Mouse (Mus musculus) heart, postnatal 4 days (tissue): ENCODE data around the gene Csnk2b. TPM values are rescaled to one million over a fixed set of nuclear protein-coding genes. Genes with fewer than 3 reads are reported as not detected.

Source experiments
- DNase-seq: peaks from one replicate; pipeline ENCODE4 v3.0.0; 2021
- total RNA-seq, 2 experiments: library from RNA; stranded (reverse); gene quantifications; 2 replicates each; pipeline ENCODE4 v1.2.3; 2021

Csnk2b gene
- total RNA-seq, 2 experiments from 2014 or later: 189 to 196 TPM

DNA sequence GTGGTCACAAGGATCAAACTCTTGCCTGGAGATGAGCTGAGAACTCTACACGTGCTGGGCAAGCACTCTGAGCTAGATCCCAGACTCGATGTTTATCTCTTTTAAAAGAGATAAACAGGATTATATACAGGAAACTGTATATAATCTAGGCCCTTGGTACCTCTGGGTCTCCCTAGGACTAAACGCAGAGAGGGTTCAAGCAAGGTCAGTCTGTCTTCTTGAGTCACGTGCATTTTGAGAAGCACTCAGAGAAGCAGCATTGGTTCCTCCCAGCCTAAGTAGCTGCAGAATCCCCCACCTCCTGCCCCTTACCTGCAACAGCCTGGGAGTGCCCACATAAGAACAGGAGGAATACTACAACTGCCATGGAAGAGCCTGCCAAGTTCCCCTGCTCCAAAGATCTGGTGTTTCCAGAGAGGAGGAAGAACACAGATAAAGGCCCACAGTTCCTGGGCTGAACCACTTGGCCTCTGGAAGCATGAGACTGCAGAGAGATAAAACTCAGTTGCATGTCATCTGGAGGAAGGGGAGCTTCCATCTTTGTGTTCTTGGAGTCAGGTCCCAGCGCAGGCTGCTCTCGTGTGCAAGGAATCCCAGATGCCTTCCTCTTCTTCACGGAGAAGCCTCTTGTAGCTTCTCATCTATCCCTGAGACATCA is 36.5 kb downstream of the Csnk2b start, which contains the start of gene Ly6g6f:
Gene Ly6g6f (minus strand): TSS at position 403 of the 658 bp plus-strand sequence.
- DNase-seq: no peak

DNA sequence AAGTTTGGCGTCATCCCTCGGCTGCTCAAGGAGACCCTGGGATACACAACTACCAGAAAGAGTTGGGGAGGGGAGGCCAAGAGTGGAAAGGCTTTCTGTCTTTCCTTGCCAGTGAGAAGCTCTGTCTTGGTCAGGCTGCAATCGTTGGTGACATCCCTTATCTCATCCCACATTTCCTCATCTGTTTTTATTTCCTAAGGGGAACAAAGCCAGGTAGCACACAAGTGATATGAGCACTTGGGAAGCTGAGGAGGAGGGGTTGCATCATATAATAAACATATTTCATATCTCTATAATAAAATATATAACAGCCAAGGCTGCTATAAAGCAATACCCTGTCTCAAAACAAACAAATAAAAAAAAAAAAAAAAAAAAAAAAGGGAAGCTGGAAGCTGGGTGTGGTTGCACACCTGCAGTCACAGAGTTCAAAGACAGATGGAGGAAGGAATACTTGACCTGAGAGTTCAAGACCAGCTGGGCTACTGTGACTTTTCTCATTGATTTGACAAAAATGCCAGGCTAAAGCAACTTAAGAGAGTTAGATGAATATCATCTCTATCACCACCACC is 37.8 kb downstream of the Csnk2b start:
- DNase-seq: no peak

DNA sequence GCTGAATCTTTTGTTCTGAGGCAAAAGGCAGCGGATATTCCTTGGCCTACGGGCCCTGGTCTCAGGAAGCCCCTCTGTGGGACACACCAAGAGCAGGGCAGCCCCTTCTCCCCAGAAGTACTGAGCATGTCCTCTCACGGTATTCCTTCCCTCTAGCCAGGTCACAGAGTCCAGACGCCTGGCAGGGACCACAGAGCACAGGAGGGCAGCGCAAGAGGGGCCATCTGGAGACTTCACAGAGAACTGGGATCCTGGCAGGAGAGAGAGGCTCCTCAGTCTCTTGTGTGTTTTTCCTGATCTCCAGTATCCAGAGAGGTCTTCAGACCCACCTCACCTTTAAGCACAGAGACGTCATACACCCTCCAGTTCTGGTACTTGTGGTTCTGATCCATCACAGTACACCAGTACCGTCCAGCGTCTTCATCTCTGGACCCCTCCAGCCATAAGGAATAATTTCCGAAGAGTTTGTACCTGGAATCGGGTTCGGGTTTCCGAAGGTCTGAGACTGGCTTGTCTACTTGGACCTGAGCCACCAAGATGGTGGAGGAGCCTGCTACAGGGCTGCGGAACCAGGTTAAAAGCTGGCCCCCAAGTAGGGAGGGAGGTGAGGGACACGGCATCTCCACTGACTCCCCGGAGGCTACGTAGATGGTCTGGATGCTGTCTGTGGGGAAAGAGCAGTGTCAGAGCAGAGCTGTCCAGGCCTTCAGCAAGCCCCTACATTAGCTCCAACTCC is 38.8 kb downstream of the Csnk2b start:
- DNase-seq: no peak

DNA sequence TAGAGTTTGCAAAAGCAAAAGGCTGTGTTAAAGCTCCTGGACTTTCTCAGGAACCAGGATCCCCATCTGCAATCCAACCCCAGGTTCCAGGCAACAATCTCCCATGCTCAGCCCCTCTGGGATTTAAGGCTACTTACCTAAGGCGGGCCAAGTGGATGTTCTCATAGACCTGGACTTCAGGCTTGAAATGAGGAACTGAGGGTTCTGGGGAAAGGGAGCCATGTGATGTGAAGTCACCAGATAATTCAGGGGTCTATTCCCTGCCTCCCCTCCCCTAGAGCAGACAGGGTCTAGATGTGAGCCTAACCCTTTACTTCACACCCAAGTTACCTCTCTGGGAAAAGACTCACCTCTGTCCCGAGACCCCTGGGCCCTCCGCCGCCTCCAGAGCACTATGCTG is 41.1 kb downstream of the Csnk2b start:
- DNase-seq: no peak

DNA sequence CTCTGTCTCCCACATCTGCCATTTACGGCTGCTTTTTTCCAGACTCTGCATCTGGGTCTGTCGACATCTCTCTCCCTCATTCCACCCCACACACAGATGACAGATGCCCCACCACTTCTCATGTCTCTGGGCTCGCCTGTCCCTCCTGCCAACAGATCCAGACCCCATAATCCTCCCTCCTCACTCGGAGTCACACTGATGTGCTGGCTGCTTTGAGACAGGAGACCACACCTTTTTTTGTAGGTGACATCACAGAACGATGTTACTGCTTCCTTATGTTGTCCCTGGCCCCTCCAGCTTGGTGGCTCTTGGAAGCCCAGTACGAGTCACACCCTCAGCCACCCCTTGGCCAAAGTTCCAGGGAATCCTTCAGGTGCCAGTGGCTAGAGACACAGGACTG is 41.6 kb downstream of the Csnk2b start:
- DNase-seq: no peak

DNA sequence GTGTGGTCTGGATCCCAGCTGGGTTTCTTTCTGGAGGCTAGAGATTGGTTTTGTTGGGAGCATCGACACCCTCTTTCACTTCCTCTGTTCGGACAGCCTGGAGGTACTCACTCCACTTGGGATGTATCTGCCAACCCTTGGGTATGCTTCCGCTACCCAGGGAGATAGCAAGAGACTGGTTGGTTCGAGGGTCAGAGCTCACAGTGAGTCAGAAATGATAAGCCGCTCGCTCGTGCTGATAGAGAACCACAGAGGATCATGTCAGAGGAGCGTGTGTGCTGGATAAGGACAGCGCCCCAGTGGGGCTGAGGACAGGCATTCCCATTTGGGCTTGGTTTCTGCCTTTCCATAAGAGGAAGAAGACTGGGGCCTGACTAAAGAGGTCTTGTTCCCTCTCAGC is 42.1 kb downstream of the Csnk2b start:
- no peak for DNase-seq

DNA sequence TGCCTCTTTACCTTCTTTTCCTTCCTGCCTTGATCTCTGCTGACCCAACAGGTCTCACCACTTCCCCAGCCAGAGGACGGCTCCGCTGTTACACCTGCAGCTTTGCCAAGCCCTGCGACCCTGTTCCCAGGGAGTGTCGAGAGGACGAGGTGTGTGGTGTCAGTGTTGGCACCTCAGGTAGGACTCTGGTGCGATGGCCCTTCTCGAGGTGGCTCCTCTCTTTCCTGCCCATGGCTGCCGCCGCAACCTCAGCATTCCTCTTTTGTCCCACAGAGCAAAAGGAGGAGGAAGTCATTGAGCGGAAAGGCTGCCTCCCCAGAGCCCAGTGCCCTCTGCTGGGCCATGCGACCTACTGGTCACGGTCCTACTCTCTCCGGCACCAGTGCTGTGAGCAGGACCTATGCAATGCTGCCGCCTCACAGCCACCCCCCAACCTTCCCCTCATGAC is 44.0 kb downstream of the Csnk2b start, which contains the start of gene Ly6g6d:
Gene Ly6g6d (minus strand): TSS at position 280 of the 448 bp plus-strand sequence.
- peak; percentile 71 for DNase-seq

DNA sequence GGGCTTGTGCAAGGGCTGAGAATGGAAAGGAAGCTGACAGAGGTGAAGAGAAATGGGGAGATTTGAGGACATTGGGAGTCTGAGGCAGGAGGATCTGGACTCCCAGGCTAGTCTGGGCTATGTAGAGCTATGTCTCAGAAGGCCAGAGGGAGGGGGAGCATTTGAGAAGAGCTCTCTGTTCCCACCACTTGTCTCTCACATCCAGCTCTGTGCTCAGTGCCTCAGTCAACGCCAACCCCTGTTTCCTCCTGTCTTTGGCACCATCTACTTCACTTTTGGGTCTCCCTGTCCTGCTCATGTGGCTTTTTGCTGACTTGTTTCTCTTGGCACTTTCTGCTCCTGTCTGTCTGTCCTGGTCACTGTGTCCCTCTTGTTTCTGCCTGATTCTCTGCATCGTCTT is 44.6 kb downstream of the Csnk2b start:
- DNase-seq: no peak

DNA sequence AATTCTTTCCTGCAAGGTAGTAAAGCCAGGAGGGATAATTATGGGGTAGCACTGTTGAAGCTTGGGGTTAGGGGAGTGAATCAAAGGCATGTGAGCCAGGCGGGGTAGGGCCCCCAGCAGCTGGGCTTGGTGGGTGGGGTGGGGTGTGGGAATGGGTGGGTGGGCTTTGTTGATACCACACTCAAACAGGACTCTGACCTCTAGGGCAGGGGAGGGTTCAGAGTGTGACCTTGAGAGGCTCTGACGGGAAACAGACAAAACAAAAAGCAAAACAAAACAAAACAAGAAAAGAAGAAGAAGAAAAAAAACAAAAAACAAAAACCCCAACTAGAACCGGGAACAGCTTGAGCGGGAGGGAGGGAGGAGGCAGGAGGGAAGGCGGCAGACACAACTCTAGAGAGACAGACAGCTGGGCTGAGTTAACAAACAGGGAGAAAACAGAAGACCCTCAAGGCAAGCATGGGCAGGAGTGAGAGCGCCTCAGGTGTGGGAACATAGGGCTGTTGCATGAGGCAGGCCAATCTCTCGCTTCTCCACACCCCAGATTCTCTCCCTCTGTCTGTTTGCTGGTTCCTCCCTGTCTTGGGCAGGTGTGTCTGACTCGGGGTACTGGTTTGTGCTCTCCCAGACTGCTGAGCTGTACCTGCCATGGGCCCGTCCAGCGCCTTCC is 45.2 kb downstream of the Csnk2b start, which contains the start of gene Ly6g6e:
Gene Ly6g6e (plus strand): TSS at position 396 of the 670 bp plus-strand sequence.
- no peak for DNase-seq

DNA sequence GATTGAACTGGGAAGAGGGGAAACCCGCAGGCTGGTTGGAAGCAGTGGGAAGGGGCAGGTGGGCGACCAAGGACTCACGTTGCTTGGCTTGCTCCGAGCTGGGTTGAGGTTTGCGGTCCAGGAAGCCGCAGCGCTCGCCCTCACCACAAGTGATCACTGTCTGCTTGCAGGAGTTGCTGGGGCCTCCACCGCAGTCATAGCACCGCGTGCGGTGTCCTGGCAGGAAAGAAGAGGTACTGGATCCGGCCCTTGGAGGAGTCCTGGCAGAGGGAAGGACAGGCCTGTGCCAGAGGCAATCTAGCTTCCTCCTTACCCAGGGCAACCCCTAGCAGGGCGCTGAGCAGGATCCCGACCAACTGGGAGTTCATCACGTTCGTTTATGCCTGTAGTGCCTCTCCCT is 47.8 kb downstream of the Csnk2b start:
- DNase-seq: no peak

DNA sequence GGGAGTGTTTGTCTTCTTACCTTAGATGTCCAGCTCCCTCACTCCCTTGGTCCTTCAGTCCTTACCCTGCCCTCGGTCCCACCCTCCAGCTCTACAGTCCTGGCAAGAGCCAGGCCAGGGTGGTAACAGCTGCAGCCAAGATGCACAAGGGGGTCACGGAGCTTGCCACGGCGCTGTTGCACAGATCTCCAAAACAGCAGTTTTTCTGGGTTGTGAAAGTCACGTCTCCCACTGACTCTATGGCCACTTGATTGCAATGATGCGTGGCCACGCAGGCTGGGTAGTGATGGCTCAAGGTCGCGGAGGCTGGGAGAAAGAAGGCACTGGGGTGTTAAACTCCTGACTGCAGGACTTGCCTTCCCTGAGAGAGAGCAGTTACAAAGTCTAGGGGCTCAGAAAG is 50.4 kb downstream of the Csnk2b start:
- DNase-seq: no peak

DNA sequence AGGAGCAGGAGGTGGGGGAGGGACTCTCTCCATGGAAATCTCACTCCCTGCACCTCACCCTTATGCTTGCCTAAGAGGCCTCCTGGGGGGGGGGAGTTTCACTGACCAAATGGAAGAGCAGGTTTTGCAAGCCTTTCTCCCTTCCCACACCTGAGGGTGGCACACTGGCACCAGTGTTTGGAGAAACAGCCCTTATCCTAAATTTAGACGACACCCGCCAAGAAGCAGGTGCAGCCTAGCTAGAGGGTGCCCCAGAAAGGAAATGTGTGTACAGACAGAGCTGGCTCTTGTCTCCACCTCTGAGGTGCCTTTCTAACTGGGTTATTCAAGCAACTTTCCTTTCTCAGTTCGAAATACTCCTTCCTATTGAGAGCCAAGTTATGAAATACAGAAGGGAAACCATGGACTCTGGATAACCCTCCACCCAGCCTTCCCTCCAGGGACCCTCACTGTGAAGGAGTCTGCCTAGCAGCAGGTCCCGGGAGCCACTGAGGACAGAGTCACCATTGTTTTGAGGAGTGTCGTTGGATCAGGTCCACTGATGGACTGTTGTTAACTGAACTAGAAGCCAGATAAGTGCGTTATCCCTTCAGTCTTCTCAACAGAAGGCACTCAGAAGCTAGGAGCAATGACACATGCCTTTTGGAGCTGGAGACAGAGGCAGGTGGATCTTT is 51.2 kb downstream of the Csnk2b start:
- no peak for DNase-seq

DNA sequence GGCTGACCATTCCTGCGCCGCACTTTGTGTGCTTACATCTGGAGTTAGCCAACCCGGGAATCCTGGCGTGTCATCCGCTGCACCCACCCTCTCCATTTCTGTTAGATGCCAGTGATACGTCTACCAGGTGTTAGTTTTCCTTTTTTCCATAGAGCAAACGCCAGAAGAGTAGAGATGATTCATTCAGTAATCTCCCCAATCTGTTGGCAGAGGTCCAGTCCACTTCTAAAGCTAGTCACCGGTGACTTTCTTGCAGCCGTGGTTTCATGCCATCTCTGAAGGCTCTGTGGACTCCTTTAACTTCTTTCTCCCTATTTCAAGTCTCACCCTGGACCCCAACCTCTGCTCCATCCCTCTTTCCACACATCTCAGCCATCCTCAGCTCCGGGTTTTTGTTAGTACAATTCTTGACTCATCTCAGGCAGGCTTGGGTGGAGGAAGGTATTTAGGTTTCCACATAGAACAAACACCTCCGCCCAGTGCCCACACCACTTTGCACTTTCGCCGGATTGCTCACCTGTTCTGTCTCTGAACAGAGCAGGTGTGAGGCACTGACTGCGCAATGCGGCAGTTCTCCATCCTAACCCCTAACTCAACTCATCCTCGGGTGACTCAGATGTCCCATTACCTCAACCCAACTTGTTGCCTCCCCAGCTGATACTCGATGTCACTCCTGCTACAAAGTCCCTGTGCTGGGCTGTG is 53.5 kb downstream of the Csnk2b start:
- no peak for DNase-seq

Other genes with a start within 250 kb of the Csnk2b start
- gene Zbtb12, start 242.6 kb downstream of the Csnk2b start, total RNA-seq: 1 to 10 TPM; 7.9 TPM
- gene Gm20547, start 240.0 kb downstream of the Csnk2b start, total RNA-seq: not detected
- gene C2, start 223.8 kb downstream of the Csnk2b start, total RNA-seq: 1 to 10 TPM; 3.0 to 3.7 TPM
- gene Ehmt2, start 223.6 kb downstream of the Csnk2b start, total RNA-seq: 10 to 100 TPM; 55.7 to 56.8 TPM
- gene Slc44a4, start 207.6 kb downstream of the Csnk2b start, total RNA-seq: not detected
- gene Neu1, start 190.8 kb downstream of the Csnk2b start, total RNA-seq: 10 to 100 TPM; 10.1 to 11.7 TPM
- 1 to 10 TPM; 4.8 to 5.2 TPM for gene Hspa1b, start 162.8 kb downstream of the Csnk2b start, total RNA-seq
- not detected for gene Gm20481, start 152.1 kb downstream of the Csnk2b start, total RNA-seq
- gene Hspa1a, start 149.9 kb downstream of the Csnk2b start, total RNA-seq: 1 to 10 TPM; 2.6 to 2.9 TPM
- 1 to 10 TPM; 5.3 to 6.6 TPM for gene Hspa1l, start 149.3 kb downstream of the Csnk2b start, total RNA-seq
- gene Lsm2, start 140.2 kb downstream of the Csnk2b start, total RNA-seq: 10 to 100 TPM; 52.2 to 55.0 TPM
- 10 to 100 TPM; 46.7 to 49.0 TPM for gene Vars, start 121.1 kb downstream of the Csnk2b start, total RNA-seq
- gene Vwa7, start 105.5 kb downstream of the Csnk2b start, total RNA-seq: 1 to 10 TPM; 1.6 to 1.8 TPM
- 1 to 10 TPM in 1 of 2 experiments, under 1 TPM in 1; 0.74 to 1.3 TPM for gene Sapcd1, start 94.0 kb downstream of the Csnk2b start, total RNA-seq
- 1 to 10 TPM; 4.0 to 6.5 TPM for gene Msh5, start 75.3 kb downstream of the Csnk2b start, total RNA-seq
- gene Clic1, start 72.1 kb downstream of the Csnk2b start, total RNA-seq: 100 to 1,000 TPM; 166 to 167 TPM
- 100 to 1,000 TPM; 104 to 106 TPM for gene Ddah2, start 63.0 kb downstream of the Csnk2b start, total RNA-seq
- gene Ly6g6c, start 56.7 kb downstream of the Csnk2b start, total RNA-seq: not detected
- gene Mpig6b, start 55.9 kb downstream of the Csnk2b start, total RNA-seq: under 1 TPM in 1 of 2 experiments, not detected in 1; 0.47 TPM
- gene Ly6g6e, start 45.2 kb downstream of the Csnk2b start, total RNA-seq: not detected
- gene Ly6g6d, start 44.0 kb downstream of the Csnk2b start, total RNA-seq: 1 to 10 TPM; 1.6 to 2.4 TPM
- not detected for gene Ly6g6f, start 36.4 kb downstream of the Csnk2b start, total RNA-seq
- gene Abhd16a, start 32.8 kb downstream of the Csnk2b start, total RNA-seq: 10 to 100 TPM; 50.6 to 53.5 TPM
- not detected for gene Ly6g5c, start 13.8 kb downstream of the Csnk2b start, total RNA-seq
- gene Ly6g5b, start 6.6 kb downstream of the Csnk2b start, total RNA-seq: under 1 TPM; 0.52 to 0.62 TPM
- gene Gpank1, start 598 bp downstream of the Csnk2b start, total RNA-seq: 1 to 10 TPM; 6.0 to 6.2 TPM
- gene D17H6S53E, start 4.3 kb upstream of the Csnk2b start, total RNA-seq: 10 to 100 TPM; 26.6 to 27.3 TPM
- gene Apom, start 10.0 kb upstream of the Csnk2b start, total RNA-seq: not detected
- 100 to 1,000 TPM; 318 to 321 TPM for gene Bag6, start 13.1 kb upstream of the Csnk2b start, total RNA-seq
- 100 to 1,000 TPM; 248 to 251 TPM for gene Prrc2a, start 42.8 kb upstream of the Csnk2b start, total RNA-seq
- gene Aif1, start 54.0 kb upstream of the Csnk2b start, total RNA-seq: 1 to 10 TPM; 2.9 to 3.4 TPM
- gene Lst1, start 66.4 kb upstream of the Csnk2b start, total RNA-seq: 1 to 10 TPM; 4.2 to 4.8 TPM
- gene Ltb, start 72.4 kb upstream of the Csnk2b start, total RNA-seq: 1 to 10 TPM in 1 of 2 experiments, under 1 TPM in 1; 0.81 to 1.0 TPM
- 1 to 10 TPM in 1 of 2 experiments, under 1 TPM in 1; 0.76 to 1.3 TPM for gene Tnf, start 80.0 kb upstream of the Csnk2b start, total RNA-seq
- under 1 TPM; 0.26 to 0.32 TPM for gene Lta, start 83.3 kb upstream of the Csnk2b start, total RNA-seq
- gene Gm16181, start 98.8 kb upstream of the Csnk2b start, total RNA-seq: under 1 TPM in 1 of 2 experiments, not detected in 1; 0.52 TPM
- gene Atp6v1g2, start 111.6 kb upstream of the Csnk2b start, total RNA-seq: 1 to 10 TPM; 8.0 to 9.3 TPM
- gene Nfkbil1, start 113.7 kb upstream of the Csnk2b start, total RNA-seq: 10 to 100 TPM; 10.8 to 11.0 TPM
- gene Ddx39b, start 119.7 kb upstream of the Csnk2b start, total RNA-seq: 100 to 1,000 TPM; 221 to 230 TPM
- gene H2-D1, start 140.7 kb upstream of the Csnk2b start, total RNA-seq: 10 to 100 TPM; 45.9 to 50.4 TPM
- under 1 TPM; 0.43 to 0.55 TPM for gene H2-Q1, start 198.4 kb upstream of the Csnk2b start, total RNA-seq
- gene H2-Q2, start 220.2 kb upstream of the Csnk2b start, total RNA-seq: under 1 TPM; 0.64 to 0.77 TPM